Mouse (Mus musculus) erythroblast, embryonic 14.5 days (primary cell): ENCODE data around the gene Gm43517. TPM values are rescaled to one million over a fixed set of nuclear protein-coding genes. Genes with fewer than 3 reads are reported as not detected.

Experiments used
- H3K27me3 ChIP-seq: 2 replicates; pipeline ENCODE4 v1.6.1; 2012; ENCODE audit warnings: inconsistent platforms; ENCODE audit not compliant: control insufficient read depth
- H3K36me3 ChIP-seq: 2 replicates; pipeline ENCODE4 v1.6.1; 2012; ENCODE audit warnings: mild to moderate bottlenecking, inconsistent platforms; ENCODE audit not compliant: control insufficient read depth
- H3K4me1 ChIP-seq: 2 replicates; pipeline ENCODE4 v1.6.1; 2012; ENCODE audit warnings: inconsistent platforms; ENCODE audit not compliant: control insufficient read depth
- H3K4me3 ChIP-seq: replicated peaks from 2 replicates; pipeline ENCODE3; 2012; ENCODE audit warnings: moderate library complexity, mild to moderate bottlenecking, inconsistent platforms
- H3K9me3 ChIP-seq: 2 replicates; pipeline ENCODE4 v1.6.1; 2012; ENCODE audit warnings: low read length, inconsistent platforms, mixed read lengths; ENCODE audit not compliant: control insufficient read depth
- GATA1 ChIP-seq: IDR thresholded peaks from 2 replicates; pipeline ENCODE4 v1.6.1; 2012; ENCODE audit warnings: low read length, inconsistent platforms, mixed read lengths
- TAL1 ChIP-seq: IDR thresholded peaks from 3 replicates; pipeline ENCODE4 v1.6.1; 2012; ENCODE audit warnings: low read length, inconsistent platforms, mixed read lengths
- polyA plus RNA-seq: library from polyadenylated mRNA; stranded (reverse); fragments of >175 nt; gene quantifications from 2 replicates; pipeline ENCODE4 v1.2.3, GENCODE M21; 2012

Gene Gm43517
- polyA plus RNA-seq, 1 experiment, result not detected

DNA sequence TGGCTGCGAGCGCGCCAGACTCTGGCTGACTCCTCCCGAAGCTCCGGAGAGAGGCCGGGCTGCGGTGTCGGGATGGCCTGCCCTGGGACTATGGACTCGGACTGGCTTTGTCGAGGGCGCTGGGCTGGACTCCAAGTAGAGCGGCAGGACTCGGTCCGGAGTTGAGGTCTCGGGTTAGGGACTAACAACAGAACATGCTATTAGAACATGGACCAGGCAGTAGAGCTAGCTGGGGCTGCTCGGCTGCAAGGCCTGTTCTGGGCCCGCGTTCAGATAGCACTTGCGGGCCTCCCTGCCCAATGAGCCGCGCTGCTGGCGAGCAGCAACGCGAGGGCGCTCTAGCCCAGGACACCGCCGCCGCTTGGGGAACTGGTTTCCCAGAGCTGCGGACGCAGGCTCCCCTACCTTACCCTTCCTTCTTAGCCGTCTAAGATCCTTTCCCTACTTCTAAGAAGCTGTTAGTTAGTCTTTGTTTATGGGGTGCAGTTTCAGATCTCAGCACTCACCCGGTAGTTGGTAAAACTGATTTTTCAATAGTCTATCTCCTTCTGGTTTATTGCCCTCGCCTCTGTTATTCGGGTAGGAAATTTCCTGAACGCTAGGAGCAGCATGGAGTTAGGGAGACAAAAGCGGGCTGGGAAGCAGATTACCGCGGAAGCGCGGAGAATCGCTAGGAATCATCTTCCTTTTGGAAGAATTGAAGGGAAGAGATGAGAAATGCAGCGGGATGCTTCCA, 6.5 kb downstream of the Gm43517 start:
- Histone ChIP-seq H3K4me1 (no peaks in the 10 kb centered on the region), H3K27me3 (peaks cover 79% of the 10 kb centered on the region), H3K4me3 (no peak overlapping the region), H3K9me3 (no peaks in the 10 kb centered on the region), H3K36me3 (no peaks in the 10 kb centered on the region)
- no peak for TF ChIP-seq TAL1
- no peak for TF ChIP-seq GATA1

DNA sequence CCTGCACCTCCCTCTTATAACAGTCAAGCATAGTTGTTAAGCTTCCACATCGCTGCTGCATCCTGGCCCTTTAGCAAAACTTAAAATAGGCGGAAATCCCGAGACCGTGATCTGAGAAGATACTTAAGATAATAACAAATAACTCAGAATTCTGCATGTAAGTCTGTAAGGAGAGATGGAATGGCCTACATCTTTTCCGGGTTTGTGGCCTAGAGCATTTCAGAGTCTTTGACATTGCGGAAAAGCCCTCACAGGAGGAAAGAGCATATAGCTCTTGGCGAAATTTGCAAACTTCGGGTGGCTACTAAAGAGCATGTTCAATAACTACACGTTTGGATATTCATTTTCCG, 7.0 kb downstream of the Gm43517 start:
- TF ChIP-seq TAL1 (no peak), GATA1 (no peak)
- no peaks in the 10 kb centered on the region for H3K9me3 ChIP-seq
- H3K27me3 ChIP-seq, result peaks cover 74% of the 10 kb centered on the region
- H3K4me1 ChIP-seq, result no peaks in the 10 kb centered on the region
- no peak overlapping the region for H3K4me3 ChIP-seq
- H3K36me3 ChIP-seq, result no peaks in the 10 kb centered on the region

- TF ChIP-seq TAL1 (no peak), GATA1 (no peak)
- H3K4me1 ChIP-seq, result no peaks in the 10 kb centered on the region
- peaks cover 74% of the 10 kb centered on the region for H3K27me3 ChIP-seq
- no peak overlapping the region for H3K4me3 ChIP-seq
- H3K9me3 ChIP-seq, result no peaks in the 10 kb centered on the region
- no peaks in the 10 kb centered on the region for H3K36me3 ChIP-seq
Measured at GRCm38 (mm10) chr12:49392876-49393275, 7.9 kb downstream of the Gm43517 start.

DNA sequence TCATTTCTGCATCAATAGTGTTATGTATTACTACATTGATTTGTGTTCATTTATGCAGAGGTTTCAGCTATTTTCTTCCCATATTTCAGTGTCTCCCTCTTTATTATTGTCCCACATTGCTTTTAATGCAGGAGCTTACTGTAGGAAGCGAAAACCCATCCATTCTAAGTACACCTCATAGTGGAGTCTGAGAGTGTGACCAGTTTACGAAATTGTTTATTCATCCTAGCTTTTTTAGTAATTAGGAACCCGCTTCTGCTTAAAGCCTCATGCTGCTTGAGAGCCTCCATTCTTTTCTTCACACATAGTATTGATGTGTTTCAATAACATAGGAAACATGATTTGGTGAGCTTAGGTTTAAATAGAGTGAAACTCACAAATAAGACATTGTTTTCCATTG, 8.7 kb downstream of the Gm43517 start:
- no peaks in the 10 kb centered on the region for H3K4me1 ChIP-seq
- no peaks in the 10 kb centered on the region for H3K9me3 ChIP-seq
- no peak for TF ChIP-seq TAL1
- TF ChIP-seq GATA1, result no peak
- H3K4me3 ChIP-seq, result no peak overlapping the region
- H3K27me3 ChIP-seq, result peaks cover 71% of the 10 kb centered on the region
- H3K36me3 ChIP-seq, result no peaks in the 10 kb centered on the region

DNA sequence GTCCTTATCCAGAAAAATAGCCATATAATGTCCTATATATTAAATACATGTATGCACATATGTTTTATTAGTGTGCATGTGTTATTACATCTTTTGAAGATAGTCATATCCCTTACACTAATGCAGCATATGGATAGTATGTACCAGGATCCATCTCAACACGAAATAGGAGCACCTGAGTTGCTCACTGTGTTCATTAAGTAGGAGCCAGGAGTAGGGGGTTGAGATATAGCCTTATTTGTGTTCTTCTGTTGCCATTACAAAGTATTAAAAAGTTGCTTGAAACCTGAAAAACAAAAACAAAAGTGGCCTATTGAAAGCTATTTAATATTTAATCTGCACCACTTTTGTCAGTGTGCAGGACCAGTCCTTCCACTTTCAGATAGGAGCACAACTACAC, 9.2 kb downstream of the Gm43517 start:
- no peak overlapping the region for H3K4me3 ChIP-seq
- TF ChIP-seq TAL1 (no peak), GATA1 (no peak)
- peaks cover 69% of the 10 kb centered on the region for H3K27me3 ChIP-seq
- no peaks in the 10 kb centered on the region for H3K36me3 ChIP-seq
- H3K4me1 ChIP-seq, result no peaks in the 10 kb centered on the region
- no peaks in the 10 kb centered on the region for H3K9me3 ChIP-seq

GRCm38 (mm10) chr12:49394836-49395235, 9.9 kb downstream of the Gm43517 start:
- Histone ChIP-seq H3K4me1 (no peaks in the 10 kb centered on the region), H3K4me3 (no peak overlapping the region), H3K9me3 (no peaks in the 10 kb centered on the region), H3K27me3 (peaks cover 68% of the 10 kb centered on the region), H3K36me3 (no peaks in the 10 kb centered on the region)
- no peak for TF ChIP-seq TAL1
- TF ChIP-seq GATA1, result no peak

- no peaks in the 10 kb centered on the region for H3K4me1 ChIP-seq
- no peaks in the 10 kb centered on the region for H3K9me3 ChIP-seq
- TF ChIP-seq TAL1 (no peak), GATA1 (no peak)
- no peak overlapping the region for H3K4me3 ChIP-seq
- no peaks in the 10 kb centered on the region for H3K36me3 ChIP-seq
- peaks cover 68% of the 10 kb centered on the region for H3K27me3 ChIP-seq
Measured at GRCm38 (mm10) chr12:49395969-49396368, 11.0 kb downstream of the Gm43517 start.

DNA sequence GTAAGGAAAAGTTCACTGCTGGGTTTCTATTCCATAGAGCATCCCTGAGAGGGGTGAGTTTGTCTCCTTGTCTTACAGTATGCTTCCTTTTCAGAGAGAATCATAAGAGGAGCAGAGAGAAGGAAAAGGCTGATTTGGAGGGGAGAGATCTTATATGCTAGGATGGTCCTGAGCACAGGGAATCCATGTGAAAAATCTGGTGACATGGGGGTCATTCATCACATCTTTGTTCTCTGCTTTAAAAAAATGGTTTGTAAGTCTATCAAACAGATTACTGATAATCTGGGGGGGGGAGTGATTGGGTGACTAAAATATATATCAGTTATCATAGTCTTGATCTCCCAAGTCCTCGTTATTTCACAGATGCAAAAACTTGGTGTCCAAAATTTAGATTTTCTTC, 11.8 kb downstream of the Gm43517 start:
- Histone ChIP-seq H3K4me3 (no peak overlapping the region), H3K27me3 (peaks cover 68% of the 10 kb centered on the region), H3K9me3 (no peaks in the 10 kb centered on the region), H3K4me1 (no peaks in the 10 kb centered on the region), H3K36me3 (no peaks in the 10 kb centered on the region)
- no peak for TF ChIP-seq TAL1
- TF ChIP-seq GATA1, result no peak

GRCm38 (mm10) chr12:49397443-49398162, 12.6 kb downstream of the Gm43517 start:
- Histone ChIP-seq H3K27me3 (peaks cover 64% of the 10 kb centered on the region), H3K4me3 (no peak overlapping the region)
- no peak for TF ChIP-seq GATA1
- TF ChIP-seq TAL1, result no peak

More at GRCm38 (mm10) chr12:49397443-49398162, 12.6 kb downstream of the Gm43517 start:
- Histone ChIP-seq H3K36me3 (no peaks in the 10 kb centered on the region), H3K4me1 (no peaks in the 10 kb centered on the region), H3K9me3 (no peaks in the 10 kb centered on the region)
